Mouse (Mus musculus) heart, postnatal 14 days (tissue): ENCODE results near the gene Slc8a1. TPM values are rescaled to one million over a fixed set of nuclear protein-coding genes. Genes with fewer than 3 reads are reported as not detected.

Experiments
- DNase-seq, 2 experiments: peaks; one replicate each; pipeline ENCODE4 v3.0.0; 2021 to 2022
- intact Hi-C: fragments of 180-260 bp; cut with DNase I; formaldehyde crosslinking; loops from one replicate; pipeline ENCODE4 v1.15.1; 2025
- total RNA-seq, 2 experiments: library from RNA; stranded (reverse); gene quantifications; 2 replicates each; pipeline ENCODE4 v1.2.3; 2021

Slc8a1 gene
- total RNA-seq, 2 experiments from 2014 or later, result 367 to 433 TPM

GRCm38 (mm10) chr17:81459379-81459778 is 278.8 kb downstream of the Slc8a1 start:
- intact Hi-C loops, result no loop called here
- DNase-seq, result no peak

- no peak for DNase-seq
- intact Hi-C loops, result no loop called here
Measured at GRCm38 (mm10) chr17:81455977-81456376, 282.2 kb downstream of the Slc8a1 start.

DNA sequence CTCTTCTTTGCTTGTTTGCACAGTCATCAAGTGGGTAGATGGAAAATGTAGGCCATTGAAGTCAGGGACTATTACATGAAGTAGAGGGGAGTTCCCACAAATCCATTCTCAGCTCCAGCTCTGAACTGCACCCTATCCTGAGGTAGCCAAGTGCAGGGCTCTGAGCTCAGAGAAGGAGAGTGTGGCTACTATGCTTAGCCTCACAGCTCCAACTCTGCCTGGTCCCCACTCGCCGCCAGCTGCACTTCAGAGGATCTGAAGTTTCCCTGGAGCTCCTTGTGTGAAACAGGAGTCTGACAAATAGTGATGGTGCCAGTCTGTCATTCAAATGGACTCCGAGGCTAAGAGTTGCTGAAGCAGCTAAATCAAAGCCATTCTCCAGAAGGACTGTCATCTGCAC is 282.9 kb downstream of the Slc8a1 start:
- intact Hi-C loops, result no loop called here
- DNase-seq, result no peak

DNA sequence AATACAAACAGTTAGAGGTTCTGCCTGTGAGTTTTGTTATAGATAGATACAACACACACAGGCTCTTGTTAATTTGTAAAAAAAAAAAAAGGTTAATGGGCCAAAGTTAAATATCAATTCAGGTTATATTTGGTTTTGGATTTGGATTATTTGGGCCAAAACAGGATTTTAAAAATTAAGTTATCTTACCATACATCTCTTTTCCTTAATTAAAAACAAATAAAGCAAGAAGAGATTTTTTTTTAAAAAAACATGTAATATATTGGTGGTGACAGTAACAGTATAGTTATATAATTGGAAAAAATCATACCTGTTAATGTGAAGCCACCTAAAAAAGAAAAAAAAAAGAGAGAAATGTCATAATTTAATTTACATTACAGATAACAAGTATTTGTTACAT is 296.7 kb downstream of the Slc8a1 start, which contains the start of gene Gm11096:
Gene Gm11096, plus strand, starts transcription at position 301 of the 400 bp plus-strand sequence.
- intact Hi-C loops, result no loop called here
- DNase-seq, result no peak

- intact Hi-C loops, result no loop called here
- DNase-seq, result peak in 1 of 2 experiments; percentile 32
Measured at GRCm38 (mm10) chr17:81433148-81433547, 305.0 kb downstream of the Slc8a1 start.

DNA sequence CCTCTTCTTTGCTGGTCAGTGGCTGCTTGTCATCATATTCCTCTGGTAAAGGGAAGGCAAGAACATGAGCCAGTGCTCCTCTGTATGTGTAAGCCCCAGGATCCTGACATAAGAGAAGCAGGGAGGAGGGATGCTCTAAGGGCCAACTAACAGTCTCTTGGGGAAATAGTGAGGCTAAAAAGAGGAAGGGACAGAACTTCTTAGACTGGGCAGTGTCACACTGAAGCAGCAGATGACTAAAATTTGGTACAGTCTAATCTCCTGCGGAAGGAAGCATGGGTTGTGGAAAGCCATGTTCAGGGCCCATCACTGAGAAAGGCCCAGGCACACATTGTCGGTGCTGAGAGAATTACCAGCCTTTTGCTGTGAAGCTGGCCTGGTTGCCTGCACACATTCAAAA is 305.4 kb downstream of the Slc8a1 start:
- DNase-seq, result no peak

GRCm38 (mm10) chr17:81427245-81427644 is 310.9 kb downstream of the Slc8a1 start:
- DNase-seq, result no peak
- intact Hi-C loops, result no loop called here

More for the DNA sequence above, 305.4 kb downstream of the Slc8a1 start:
- intact Hi-C loops, result no loop called here

DNA sequence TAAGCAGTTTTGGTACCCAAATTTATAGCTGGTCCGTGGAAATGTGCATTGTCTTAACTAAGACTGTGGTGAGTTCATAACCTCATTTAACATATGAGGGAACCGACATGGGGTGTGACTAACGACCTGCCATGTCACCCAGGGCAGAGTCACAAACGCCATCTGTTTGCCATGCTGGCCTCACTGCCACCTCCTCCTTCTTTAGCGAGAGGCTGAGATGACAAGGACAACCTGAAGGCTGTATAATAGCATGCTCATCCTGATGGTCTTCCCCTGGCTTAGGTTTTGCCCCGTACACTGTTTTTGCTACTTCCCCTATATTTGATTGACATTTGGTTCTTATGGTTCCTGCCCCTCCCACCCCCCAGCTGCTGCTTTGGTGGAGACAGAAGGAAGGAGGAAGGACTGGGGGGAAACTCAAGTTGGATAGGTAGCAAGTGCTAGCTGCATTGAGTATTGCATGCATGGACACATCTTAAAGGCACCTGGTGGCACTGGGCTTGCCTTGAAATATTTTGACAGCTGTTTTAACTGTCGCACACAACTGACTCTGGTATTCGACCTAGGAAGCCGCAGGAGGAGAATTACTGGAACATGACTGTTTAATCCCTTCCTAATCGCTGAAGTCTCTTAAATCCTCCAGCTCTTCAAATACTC is 313.8 kb downstream of the Slc8a1 start:
- intact Hi-C loops, result no loop called here
- DNase-seq, result no peak

- peak; percentile 9 for DNase-seq
- intact Hi-C loops, result no loop called here
Measured at GRCm38 (mm10) chr17:81419802-81420459, 318.2 kb downstream of the Slc8a1 start.

DNA sequence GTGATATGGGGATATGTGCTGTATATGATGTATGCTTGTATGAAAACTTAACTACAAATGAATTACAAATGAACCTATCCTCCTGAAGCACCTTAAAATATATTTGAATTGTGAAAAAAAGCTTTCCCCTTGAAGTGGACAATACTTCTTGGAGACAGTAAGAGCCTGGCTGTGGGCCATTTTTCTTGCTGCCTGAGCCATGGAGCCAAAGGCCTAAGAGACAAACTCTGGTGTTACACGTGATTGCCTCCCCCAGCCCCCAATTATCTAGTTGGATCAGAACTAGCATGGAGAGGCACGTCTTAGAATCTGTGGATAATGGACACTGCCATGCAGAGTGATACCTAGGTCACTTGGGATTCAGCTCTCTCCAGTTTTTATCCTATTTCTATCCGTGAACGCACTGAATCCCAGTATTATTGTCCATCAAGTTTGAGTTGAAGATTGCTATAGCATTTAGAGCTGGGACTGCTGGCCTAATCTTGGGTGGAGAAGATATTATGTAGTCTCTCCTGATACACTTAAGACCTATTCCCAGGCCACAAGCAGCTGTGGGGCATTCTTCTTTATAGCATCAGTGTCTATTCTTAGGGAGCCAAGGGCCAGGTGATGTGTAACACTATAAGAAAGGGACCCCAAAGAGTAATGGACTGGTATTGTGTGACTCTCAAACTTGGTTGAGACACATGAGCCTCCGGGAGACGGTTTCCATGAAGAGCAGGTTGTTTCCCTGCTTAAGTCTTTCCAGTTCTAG is 321.6 kb downstream of the Slc8a1 start:
- peak in 1 of 2 experiments; percentile 34 for DNase-seq
- intact Hi-C loops, result no loop called here

DNA sequence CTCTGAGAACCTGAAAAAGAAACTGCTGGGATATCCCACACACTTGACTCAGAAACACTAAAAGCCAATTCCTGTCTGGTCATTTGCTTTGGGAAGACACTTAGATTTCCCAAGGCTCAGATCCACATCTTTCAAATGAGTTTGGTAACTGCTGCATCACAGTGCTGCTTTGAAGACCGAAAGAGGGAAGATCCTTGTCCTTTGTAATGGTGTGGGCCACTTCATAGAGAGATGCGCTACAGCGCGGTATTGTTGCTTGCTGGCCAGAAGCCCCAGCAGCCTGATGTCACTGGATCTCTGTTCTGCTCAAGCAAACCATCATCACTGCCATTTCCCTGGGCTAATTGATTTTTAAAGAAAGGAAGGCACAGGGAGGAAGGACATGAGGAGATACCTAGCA is 325.4 kb downstream of the Slc8a1 start:
- DNase-seq, result no peak
- intact Hi-C loops, result no loop called here

- no peak for DNase-seq
- intact Hi-C loops, result no loop called here
Measured at GRCm38 (mm10) chr17:81404225-81404624, 334.0 kb downstream of the Slc8a1 start.

GRCm38 (mm10) chr17:81403121-81403520 is 335.1 kb downstream of the Slc8a1 start:
- intact Hi-C loops, result no loop called here
- peak; percentile 41 to 53 for DNase-seq

DNA sequence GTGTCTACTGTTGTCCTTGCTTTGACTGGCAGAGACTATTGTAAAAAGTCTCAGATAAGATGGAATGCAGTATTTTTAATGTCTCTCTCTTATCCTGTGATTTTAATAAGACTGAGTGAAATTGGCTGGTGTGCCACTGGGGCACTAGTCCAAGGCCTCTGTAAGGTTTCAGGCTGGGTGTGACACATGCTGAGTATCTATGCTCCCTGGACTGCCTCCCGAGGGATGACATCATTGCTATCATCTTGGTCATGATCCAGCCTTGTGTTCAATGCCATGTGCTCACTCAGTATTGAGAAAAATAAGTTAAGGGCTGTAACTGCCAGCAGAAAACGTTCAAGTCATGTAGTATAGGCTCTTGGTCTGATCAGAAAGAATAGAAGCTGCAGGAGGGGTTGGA is 335.5 kb downstream of the Slc8a1 start:
- peak; percentile 76 to 81 for DNase-seq
- intact Hi-C loops, result no loop called here

DNA sequence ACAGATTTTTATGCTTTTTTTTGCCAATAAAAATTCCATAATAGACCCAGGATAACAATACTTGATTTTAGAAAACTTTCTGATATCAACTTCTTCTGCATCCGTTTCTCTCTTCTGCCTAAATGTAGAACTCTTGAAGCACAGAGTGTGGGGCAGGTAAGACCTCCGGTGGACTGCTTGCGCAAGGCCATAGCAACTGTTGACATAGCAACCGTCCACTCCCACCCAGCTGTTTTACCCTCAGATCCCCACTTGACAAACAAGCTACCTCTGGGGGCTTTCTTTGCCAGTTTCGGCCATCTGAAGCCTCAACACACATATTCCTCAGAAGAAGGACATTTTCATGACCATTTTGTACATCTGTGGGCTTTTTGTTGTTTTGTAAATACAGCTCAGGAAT is 337.8 kb downstream of the Slc8a1 start:
- no peak for DNase-seq
- intact Hi-C loops, result no loop called here

DNA sequence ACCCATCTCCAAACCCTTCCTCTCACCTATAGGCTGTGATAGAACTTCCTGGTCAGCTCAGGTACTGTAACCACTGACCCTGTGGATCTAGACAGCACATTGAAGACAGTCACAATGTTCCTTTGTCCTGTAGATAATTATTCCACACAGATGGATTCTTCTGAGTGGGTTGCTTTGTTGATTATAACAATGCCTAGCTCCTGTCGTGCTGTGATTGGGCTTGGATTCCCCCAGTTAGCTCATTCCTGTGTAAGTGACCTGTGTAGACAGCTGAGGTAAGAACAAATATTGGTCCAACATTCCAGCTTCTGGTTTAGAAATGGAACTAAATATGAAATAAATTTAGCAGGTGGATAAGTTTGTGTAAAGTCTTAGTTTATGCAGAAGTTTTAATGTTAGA is 340.7 kb downstream of the Slc8a1 start:
- no peak for DNase-seq
- intact Hi-C loops, result no loop called here

DNA sequence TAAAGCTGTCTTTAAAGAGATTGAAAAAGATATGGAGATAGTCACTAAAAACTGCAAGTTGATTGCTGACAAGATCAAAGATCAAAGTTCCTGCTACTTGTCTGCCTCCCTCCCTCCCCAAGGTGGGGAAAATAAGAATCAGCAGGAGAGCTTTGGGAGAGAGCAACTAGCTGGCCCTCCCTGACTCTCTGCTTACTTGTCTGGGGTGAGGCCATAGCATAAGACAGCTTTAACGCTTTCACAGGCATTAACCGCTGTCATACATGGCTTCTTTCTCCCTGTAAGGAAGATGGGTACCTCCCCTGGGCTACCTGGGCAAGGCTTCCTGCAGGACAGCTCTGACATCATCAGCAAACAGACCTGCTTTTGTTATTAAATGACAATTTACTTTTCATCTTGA is 344.1 kb downstream of the Slc8a1 start:
- intact Hi-C loops, result no loop called here

DNA sequence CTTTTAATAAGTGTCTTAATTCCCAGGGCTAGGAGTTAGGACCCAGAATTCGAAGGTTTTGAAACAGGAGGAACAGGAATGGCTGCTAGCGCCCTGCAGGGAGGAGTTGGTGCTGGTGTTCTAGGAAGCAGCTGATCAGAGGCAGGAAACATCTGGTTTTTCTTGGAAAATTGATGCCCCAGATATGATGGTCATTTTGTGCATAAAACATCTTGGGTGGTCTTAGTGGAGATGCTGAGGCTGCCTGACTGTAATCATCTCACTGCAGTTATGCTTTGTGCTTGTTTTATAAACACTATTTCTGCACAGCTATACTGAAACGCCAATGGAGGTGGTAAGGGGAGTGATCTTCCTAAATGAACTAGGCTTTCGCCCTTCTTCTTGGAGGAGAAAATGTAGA is 345.1 kb downstream of the Slc8a1 start:
- DNase-seq, result no peak
- intact Hi-C loops, result no loop called here

More for the DNA sequence above, 344.1 kb downstream of the Slc8a1 start:
- no peak for DNase-seq

GRCm38 (mm10) chr17:81391478-81391877 is 346.7 kb downstream of the Slc8a1 start:
- DNase-seq, result no peak
- intact Hi-C loops, result no loop called here

DNA sequence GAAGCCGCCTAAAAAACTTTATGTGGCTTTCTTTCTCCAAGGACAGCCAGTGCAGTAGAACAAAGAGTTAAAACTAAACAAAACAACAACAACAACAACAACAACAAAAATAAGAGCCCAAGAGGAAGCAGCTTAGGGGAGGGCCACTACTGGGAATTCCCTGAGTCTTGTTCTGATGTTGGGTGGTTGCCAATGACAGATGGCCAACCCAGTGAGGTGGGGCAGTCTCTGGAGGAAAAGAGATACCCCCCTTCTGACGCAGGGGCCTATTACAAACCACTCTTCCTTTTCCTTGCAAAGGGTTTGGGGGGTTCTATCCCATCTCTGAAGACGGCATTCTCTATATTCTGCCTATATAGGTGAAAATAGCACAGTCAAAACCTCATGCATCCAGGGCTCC is 347.4 kb downstream of the Slc8a1 start:
- no peak for DNase-seq
- intact Hi-C loops, result no loop called here

- DNase-seq, result no peak
- intact Hi-C loops, result no loop called here
Measured at GRCm38 (mm10) chr17:81386118-81386517, 352.1 kb downstream of the Slc8a1 start.

DNA sequence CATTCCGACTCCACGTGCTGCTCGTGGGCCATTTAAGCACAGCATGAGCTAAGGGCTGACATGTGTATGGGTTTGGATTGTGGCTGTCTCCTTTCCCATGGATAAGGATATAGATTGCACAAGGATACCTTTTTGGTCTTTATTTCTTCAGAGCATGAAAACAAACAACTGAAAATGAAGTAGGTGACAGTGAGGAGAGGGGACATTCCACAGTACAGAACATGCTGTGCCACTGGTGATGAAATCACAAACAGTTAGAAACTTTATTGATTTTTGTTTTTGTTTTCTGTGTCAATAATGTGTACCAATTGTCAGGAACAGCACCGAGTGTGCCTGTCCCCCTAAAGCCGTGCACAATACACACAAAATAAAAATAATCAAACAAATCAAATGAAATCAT is 352.7 kb downstream of the Slc8a1 start:
- intact Hi-C loops, result no loop called here
- DNase-seq, result no peak
